Mouse (Mus musculus) kidney, adult 9 months (tissue): ENCODE measurements at regions not wholly inside any gene's neighbourhood (a gene's known extent, or its start where the extent isn't known, plus 50 kb on each side); places are given as distances from the start of the nearest gene placed in this dataset.

Experiments
- DNase-seq: peaks from one replicate; pipeline ENCODE4 v3.0.0; 2022

- DNase-seq, result no peak
Measured at GRCm38 (mm10) chr1:121051496-121052119, 280.8 kb downstream of the Insig2 start.

GRCm38 (mm10) chr1:121052120-121052501 lies 280.3 kb downstream of the Insig2 start:
- DNase-seq, result no peak

GRCm38 (mm10) chr1:121053692-121054091 lies 278.7 kb downstream of the Insig2 start:
- DNase-seq, result no peak

DNA sequence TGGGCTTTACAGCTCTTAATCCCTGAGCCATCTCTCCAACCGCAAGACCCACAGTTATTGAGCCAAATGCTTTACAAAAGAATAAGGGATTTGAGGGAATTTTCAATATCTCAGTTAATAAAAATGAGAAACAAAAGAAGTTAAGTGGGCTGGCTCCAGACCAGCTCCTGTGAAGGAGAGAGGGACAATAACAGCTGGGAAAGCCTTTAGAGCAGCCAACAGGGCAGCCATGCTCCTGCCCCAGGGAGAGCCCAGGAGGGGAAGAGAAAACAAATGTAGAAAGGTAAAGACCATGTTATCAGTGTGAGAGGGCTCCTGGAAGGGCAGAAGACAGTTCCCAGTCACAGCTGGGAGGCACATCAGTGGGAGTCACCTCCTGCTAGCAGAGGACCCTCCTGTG lies 257.8 kb downstream of the Insig2 start:
- DNase-seq, result no peak

GRCm38 (mm10) chr1:121082839-121083238 lies 249.6 kb downstream of the Insig2 start:
- no peak for DNase-seq

GRCm38 (mm10) chr1:121085101-121085727 lies 247.2 kb downstream of the Insig2 start:
- no peak for DNase-seq

DNA sequence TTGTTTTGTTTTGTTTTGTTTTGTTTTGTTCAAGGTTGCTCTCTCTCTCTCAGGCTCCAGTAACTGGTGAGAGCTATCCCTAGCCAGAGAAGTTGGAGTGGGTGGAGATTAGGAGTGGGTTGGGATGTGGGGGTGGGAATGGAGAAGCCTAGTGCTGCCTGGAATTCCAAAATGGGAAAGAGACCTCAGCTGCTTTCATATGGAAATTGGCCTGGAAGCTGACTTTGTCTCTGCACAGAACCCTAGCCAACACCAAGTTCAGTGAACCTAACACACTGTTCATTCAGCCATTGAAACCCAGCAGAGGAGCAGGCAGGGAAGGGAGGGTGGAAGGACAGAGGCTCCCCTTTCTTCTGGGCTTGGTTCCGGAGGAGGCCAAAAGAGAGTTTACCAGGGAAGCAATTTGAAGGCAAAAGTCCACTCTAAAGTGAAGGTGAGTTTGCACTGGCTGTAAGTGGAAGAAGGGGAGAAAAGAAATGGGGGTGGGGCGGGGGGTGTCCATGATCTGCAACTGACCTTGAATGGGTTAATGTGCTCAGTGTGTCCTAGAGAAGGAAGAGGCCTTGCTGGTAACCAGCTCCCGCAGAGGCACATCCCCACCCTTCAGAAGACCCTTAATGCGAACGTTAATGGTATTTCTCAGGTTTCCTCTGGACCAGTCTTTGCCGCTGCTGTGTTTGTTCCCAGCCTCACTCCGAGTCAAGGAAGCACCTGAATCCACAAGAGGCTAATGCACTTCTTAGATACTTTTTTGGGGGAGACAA lies 245.1 kb downstream of the Insig2 start:
- DNase-seq, result peak; percentile 11

- no peak for DNase-seq
Measured at GRCm38 (mm10) chr1:121090628-121091027, 241.8 kb downstream of the Insig2 start.

GRCm38 (mm10) chr1:121092870-121093269 lies 239.5 kb downstream of the Insig2 start:
- no peak for DNase-seq

DNA sequence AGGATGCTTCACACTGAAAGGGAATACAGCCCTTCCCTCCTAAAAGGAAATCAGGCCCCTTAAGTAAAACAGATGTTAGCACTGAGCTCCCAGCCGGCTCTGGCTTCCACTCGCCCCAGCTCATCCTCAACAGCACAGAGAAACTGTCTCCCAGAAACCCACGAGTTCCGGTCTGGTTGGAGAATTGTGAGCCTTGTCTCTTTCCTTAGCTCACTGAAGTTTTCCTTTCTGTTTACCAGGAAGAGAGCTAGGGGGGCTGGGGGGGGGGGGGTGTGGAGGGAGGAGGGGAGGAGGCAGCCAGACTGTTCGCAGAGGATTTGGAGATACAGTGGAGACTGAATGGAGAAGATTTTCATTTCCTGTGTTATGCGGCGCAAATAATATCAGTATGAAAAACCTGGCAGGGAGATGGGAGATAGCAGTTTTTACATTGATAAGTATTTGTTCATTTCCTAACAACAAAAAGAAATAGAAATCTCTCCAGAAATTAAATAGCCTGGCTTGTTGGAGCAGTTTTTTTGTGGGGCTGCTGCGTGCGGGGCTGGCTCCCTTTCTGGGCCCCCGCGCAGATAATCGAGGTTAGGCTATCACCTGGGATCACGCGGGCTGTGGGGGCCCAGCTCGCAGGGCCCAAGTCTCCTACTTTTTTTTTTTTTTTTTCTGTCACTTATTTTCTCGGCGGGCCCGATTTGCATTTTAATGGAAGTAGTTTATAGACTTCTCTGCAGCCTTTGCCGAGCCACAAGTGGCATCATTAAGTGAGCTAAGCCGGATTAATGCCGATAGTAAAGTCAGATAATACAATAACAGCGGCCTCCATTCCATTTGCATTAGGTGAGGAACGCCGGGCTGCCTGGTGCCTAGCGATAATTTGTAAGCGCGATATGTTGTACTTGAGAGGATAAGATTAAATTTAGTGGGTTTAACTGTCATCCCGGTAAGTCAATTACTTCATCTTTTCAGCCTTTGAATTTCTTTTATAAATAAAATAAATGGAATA lies 235.5 kb downstream of the Insig2 start:
- peak; percentile 28 for DNase-seq

DNA sequence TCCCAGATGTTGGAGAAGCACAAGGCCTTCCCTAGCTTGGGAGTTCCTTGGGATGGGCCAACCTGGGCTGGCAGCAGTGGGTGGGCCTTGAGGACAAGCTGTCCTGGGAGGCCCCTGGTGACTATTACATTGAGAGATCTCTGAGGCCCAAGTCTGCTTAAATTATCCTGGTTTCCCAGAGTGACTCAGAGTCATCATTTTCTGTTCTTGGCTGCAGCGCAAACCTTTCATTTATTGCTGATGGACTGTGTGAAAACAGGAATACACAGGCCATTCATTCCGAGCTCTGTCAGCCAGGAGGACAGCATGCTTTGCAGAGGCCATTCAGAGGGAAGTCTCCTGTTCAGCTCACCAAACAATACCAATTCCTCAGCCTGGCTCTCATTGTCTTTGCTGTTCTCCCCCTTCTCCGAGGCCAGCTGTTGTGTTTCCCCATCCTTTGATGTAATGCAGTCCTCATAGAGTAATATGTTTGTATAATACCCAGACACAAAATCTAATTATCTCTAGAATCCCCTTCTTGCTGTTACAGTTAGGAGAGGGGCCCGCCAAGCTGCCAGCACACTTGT lies 220.5 kb downstream of the Insig2 start:
- DNase-seq, result no peak

DNA sequence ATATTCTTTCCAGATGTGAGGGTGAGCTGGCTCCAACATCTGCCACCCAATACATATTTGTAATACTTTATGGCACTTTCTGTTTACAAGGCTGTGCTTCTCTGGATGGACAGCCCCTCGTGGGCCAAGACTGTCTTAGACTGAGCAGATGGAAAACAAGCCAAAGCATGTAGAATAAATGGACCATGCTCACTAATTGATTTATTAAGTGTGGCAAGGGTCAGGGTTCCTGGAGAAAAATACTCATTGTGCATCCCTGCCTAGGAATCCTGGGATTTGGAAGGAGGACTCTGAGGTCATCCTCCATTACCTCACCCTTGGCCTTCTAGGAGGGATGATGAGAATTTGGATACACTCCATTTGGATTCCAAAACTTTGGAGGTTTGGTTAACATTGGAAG lies 219.9 kb downstream of the Insig2 start:
- no peak for DNase-seq

- DNase-seq, result no peak
Measured at GRCm38 (mm10) chr1:121116626-121117025, 215.8 kb downstream of the Insig2 start.

DNA sequence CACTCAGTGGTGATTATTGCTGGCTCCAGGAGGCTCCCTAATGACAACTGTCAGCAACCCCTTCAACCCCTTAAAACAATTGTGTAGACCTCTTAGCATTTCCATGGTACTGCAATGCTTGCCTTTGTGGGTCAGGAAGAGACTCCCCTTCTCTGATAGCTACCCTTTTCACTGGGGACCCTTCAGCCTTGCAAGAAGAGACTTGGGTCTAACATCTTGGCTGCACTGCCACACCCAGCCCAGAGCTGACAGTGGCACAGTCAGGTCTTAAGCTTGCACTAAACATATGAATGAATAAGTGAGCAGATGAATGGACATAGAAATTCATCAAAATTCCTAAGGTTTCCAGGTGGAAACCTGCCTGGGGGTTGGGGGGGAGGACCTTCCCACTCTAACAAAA lies 209.0 kb downstream of the Insig2 start:
- no peak for DNase-seq

- no peak for DNase-seq
Measured at GRCm38 (mm10) chr1:121136284-121136683, 196.1 kb downstream of the Insig2 start.

DNA sequence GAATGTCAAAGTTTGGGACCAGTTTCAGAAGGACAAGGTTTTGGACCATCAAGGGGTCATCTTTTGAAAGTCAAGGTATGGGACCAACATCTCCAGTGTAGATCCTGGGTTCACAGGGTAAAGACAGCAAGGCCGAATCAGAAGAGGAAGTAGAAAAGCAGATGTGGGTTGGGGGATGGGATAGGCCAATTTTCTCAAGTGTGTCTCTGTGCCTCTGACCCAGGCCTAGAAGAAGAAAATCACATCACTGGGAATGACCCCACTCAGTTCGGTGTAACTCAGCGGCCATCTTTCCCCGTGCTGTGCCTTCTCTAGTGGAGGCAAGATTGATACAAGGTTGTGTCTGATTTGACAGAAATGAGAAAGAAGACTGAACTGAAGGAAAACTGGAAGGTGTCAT lies 195.5 kb downstream of the Insig2 start:
- DNase-seq, result no peak

DNA sequence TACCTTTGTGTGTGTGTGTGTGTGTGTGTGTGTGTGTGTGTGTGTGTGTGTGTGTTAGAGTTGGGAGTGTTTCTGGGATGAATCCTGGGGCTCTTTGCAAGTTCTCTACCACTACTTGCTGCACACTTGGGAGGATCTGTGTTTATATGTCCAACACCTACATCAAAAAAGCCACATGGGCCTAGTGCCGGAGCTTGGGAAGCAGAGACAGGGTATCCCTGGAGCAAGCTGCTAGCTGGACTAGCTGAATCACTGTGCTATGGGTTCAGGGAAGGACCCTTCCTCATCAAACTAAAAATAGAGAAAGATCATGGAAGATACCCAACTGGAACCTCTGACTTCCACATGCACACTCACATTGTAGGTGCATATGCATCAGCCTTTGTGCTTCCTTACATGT lies 187.4 kb downstream of the Insig2 start:
- DNase-seq, result no peak

DNA sequence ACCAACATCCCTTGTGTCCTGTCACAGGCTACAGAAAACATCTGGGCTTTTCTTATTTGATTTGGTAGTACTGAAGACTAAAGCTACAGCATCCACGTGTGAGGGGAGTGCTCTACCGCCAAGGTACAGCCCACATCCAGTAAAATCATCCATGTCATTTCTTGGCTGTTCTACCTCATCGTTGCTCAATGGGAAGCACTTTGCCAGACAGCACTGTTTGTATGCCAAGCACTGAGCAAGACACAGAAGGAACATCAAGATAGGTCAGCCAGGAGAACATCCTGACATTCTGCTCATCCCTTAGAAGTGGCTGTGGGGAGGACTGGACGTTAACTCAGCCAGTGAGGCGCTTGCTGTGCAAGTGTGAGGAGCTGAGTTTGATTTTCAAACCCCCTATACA lies 178.9 kb downstream of the Insig2 start:
- DNase-seq, result no peak

- DNase-seq, result no peak
Measured at GRCm38 (mm10) chr1:121154616-121155015, 177.8 kb downstream of the Insig2 start.

DNA sequence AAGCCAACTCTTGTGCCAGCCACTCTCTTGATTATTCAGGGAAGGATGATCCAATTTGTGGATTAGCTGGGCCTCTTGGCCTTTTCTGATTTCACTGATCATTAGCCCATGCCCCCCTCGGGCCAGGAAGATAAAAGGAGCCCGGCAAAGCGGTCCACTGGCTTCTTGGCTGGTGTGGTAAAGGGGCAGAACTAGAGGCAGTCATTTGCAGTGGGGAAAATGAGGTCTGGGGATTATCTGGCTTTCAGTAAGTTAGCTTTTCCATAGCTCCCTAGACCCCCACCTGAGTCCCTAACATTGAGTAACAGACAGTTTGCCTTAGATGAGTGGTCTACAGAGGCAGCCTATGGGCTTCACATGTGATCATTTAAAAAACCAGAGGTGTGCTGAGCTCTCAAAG lies 163.7 kb downstream of the Insig2 start:
- DNase-seq, result no peak

GRCm38 (mm10) chr1:121176541-121176940 lies 155.8 kb downstream of the Insig2 start:
- no peak for DNase-seq

DNA sequence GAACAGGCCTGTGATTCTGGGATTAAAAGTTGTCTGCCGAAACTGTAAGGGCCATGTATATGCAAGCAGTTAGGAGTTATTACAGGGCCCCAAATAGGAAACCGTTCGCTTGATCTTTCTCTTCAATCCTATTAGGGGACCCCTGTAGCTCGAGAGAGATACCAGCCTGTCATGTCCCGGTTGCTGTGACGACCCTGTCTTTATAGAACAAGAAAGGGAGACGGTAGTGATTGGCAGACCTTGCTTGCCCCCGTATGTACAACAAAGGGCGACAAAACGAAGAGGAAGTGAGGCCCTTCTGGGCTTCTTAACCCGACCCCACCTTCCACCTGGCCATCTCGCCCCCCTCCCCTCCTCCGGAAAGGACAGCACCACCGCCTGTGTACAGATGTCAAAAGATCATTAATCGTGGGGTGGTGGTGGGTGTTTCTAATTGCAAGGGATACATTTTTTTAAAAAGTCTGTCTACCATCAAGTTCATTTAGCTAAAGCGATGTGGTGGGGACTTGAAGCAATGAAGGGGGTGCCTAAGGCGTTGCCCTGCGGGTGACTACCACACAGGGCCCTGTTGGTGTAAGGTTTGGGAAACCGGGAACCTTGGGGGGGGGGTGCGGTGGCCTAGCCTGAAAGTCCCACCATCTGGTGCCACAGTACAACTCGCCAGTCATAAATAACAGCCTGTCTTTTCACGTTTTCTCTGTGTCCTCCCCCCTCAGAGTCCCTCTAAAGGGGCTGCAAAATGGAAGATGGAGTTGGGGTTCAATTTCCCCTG lies 155.1 kb downstream of the Insig2 start:
- DNase-seq, result no peak
